Mouse (Mus musculus) G1E (cell line): ENCODE measurements at regions not wholly inside any gene's neighbourhood (a gene's known extent, or its start where the extent isn't known, plus 50 kb on each side); places are given as distances from the start of the nearest gene placed in this dataset.

Experiments used
- CTCF ChIP-seq: IDR thresholded peaks from 2 replicates; pipeline ENCODE4 v1.5.1; 2012; ENCODE audit warnings: low read depth, low read length, inconsistent platforms, mixed read lengths
- GATA1 ChIP-seq: IDR thresholded peaks from 2 replicates; pipeline ENCODE4 v1.6.1; 2012; ENCODE audit warnings: borderline replicate concordance, low read length, inconsistent platforms, mixed read lengths

GRCm38 (mm10) chr6:117504771-117505170 lies 336.2 kb upstream of the Zfp637 start:
- TF ChIP-seq GATA1 (no peak), CTCF (no peak)
